19 mouse cellular contexts compared by ENCODE assay signal in genomic region chr1:194808681-194809080, GRCm38 (mm10).
A peak's percentile ranks its signal among the peaks of the same experiment; 100 is the strongest.
DNase-seq lines count a peak whose midpoint lies in the region; ATAC-seq and TF ChIP-seq lines count a peak whose summit lies in the region.
"Had no signal": no experiment of that assay in that cellular context is flagged by ENCODE, and none has a peak within 500 bp of the region (broad histone marks: within the 10 kb centered on the region; RNA-seq: fewer than 3 reads in every experiment).

No protein-coding gene starts in this region.

- DNase-seq in heart, postnatal 25 days (ENCODE audit: low spot score) = no peak
- DNase-seq in kidney, postnatal 0 days (ENCODE audit: low spot score) = no peak
- no peak for DNase-seq in kidney, postnatal 10 days
- DNase-seq in lung, postnatal 0 days (ENCODE audit: low spot score) = no peak
- DNase-seq in gastrocnemius, adult 18-20 months (ENCODE audit: low spot score) = no peak
- DNase-seq: cerebellum, adult 9-10 months; forebrain, postnatal 0 days; liver, postnatal 0 days; right cerebral cortex, postnatal 25 days; thymus, postnatal 4 days had no signal

- H3K4me1 ChIP-seq in heart, embryonic 14.5 days (ENCODE audit: control insufficient read depth in 2 of 2, insufficient read depth in 2 of 2, low read length in 2 of 2) = 0 out of 4 replicates have a peak, but pooled peaks cover 0 to 4% of the 10 kb centered on the region in 2 experiments
- H3K4me1 ChIP-seq in kidney, postnatal 0 days (replicated peaks; ENCODE audit: insufficient read depth, low read length) = no peaks in the 10 kb centered on the region
- no peaks in the 10 kb centered on the region for H3K4me1 ChIP-seq in lung, postnatal 0 days (ENCODE audit: insufficient read depth, low read depth, low read length)
- 0 out of 2 replicates have a peak, but pooled peaks cover 4% of the 10 kb centered on the region for H3K4me1 ChIP-seq in stomach, embryonic 15.5 days
- H3K4me1 ChIP-seq: hindbrain, embryonic 12.5 days; midbrain, embryonic 10.5 days; neural tube, embryonic 13.5 days had no signal

- H3K4me2 ChIP-seq in heart, embryonic 14.5 days (ENCODE audit: low read length) = no peak overlapping the region
- H3K4me2 ChIP-seq in kidney, postnatal 0 days (ENCODE audit: low read length) = no peak overlapping the region
- H3K4me2 ChIP-seq in lung, postnatal 0 days (replicated peaks; ENCODE audit: low read depth, low read length) = no peak overlapping the region
- no peak overlapping the region for H3K4me2 ChIP-seq in stomach, embryonic 15.5 days
- H3K4me2 ChIP-seq: embryonic facial prominence, embryonic 13.5 days; hindbrain, embryonic 12.5 days; neural tube, embryonic 13.5 days had no signal

- H3K4me3 ChIP-seq in heart, embryonic 14.5 days (ENCODE audit: control insufficient read depth in 1 of 2, insufficient read depth in 1 of 2, low read depth in 1 of 2, low read length in 2 of 2) = no peak overlapping the region
- H3K4me3 ChIP-seq in kidney, postnatal 0 days (replicated peaks; ENCODE audit: low read depth, low read length) = no peak overlapping the region
- no peak overlapping the region for H3K4me3 ChIP-seq in lung, postnatal 0 days (ENCODE audit: low read depth, low read length)
- H3K4me3 ChIP-seq in stomach, embryonic 15.5 days (replicated peaks) = no peak overlapping the region
- H3K4me3 ChIP-seq: embryonic facial prominence, embryonic 13.5 days; hindbrain, embryonic 12.5 days; midbrain, embryonic 10.5 days; neural tube, embryonic 13.5 days had no signal

- no peak for ATAC-seq in heart, embryonic 14.5 days (ENCODE audit: insufficient number of reproducible peaks, insufficient read depth, low FRiP score, low read depth)
- no peak for ATAC-seq in kidney, postnatal 0 days (replicated peaks; ENCODE audit: low FRiP score, low read depth)
- peak; percentile 80 for ATAC-seq in lung, postnatal 0 days
- peak; percentile 22; the same call in 1 of the 2 replicates for ATAC-seq in stomach, embryonic 15.5 days (ENCODE audit: insufficient read depth, low FRiP score, low read depth)
- ATAC-seq: activated CD4-positive, CD25-positive, alpha-beta regulatory T cell, adult 4 months; inflammation-experienced regulatory T-cells, adult 6 months; liver, postnatal 0 days; Patski had no signal

- intact Hi-C loops in heart, postnatal 25 days (cut with DNase I) = no loop called here

- H3K36me3 ChIP-seq in heart, embryonic 14.5 days (ENCODE audit: control insufficient read depth, insufficient read depth, low read length) = peaks cover 84% of the 10 kb centered on the region
- H3K36me3 ChIP-seq in kidney, postnatal 0 days (ENCODE audit: insufficient read depth, low read length) = 0 out of 2 replicates have a peak, but pooled peaks cover 5% of the 10 kb centered on the region
- H3K36me3 ChIP-seq in lung, postnatal 0 days (ENCODE audit: insufficient read depth, low read length) = peaks cover 18% of the 10 kb centered on the region; the same call in 1 of the 2 replicates
- H3K36me3 ChIP-seq in stomach, embryonic 15.5 days = no peaks in the 10 kb centered on the region

- H3K9me3 ChIP-seq in heart, embryonic 14.5 days (ENCODE audit: control insufficient read depth, low read length) = no peaks in the 10 kb centered on the region
- no peaks in the 10 kb centered on the region for H3K9me3 ChIP-seq in kidney, postnatal 0 days (replicated peaks; ENCODE audit: low read length)
- no peaks in the 10 kb centered on the region for H3K9me3 ChIP-seq in lung, postnatal 0 days (ENCODE audit: low read length)
- no peaks in the 10 kb centered on the region for H3K9me3 ChIP-seq in stomach, embryonic 15.5 days
- H3K9me3 ChIP-seq: embryonic facial prominence, embryonic 13.5 days; hindbrain, embryonic 12.5 days; midbrain, embryonic 10.5 days; neural tube, embryonic 13.5 days had no signal

- no peak; the same call in 1 of the 2 replicates for TF ChIP-seq EP300 in lung, postnatal 0 days (IDR thresholded peaks at IDR 0.05)

- no peak for TF ChIP-seq CTCF in kidney, postnatal 0 days (IDR thresholded peaks at IDR 0.05; ENCODE audit: low read depth)
- no peak for TF ChIP-seq CTCF in lung, postnatal 0 days (IDR thresholded peaks at IDR 0.05)

- peak overlapping the region; percentile 2 to 33; a peak in 1 of 4 replicates for H3K27ac ChIP-seq in heart, embryonic 14.5 days (replicated peaks in 1 of 2; ENCODE audit: control insufficient read depth in 1 of 2, insufficient read depth in 1 of 2, low read depth in 2 of 2, low read length in 2 of 2)
- H3K27ac ChIP-seq in kidney, postnatal 0 days = peak overlapping the region; percentile 36; the same call in 1 of the 2 replicates
- peak overlapping the region; percentile 66 for H3K27ac ChIP-seq in lung, postnatal 0 days (ENCODE audit: low read length)
- H3K27ac ChIP-seq in stomach, embryonic 15.5 days = peak overlapping the region; percentile 44; the same call in 1 of the 2 replicates
- H3K27ac ChIP-seq: embryonic facial prominence, embryonic 13.5 days; hindbrain, embryonic 12.5 days; midbrain, embryonic 10.5 days; neural tube, embryonic 13.5 days had no signal

- no peaks in the 10 kb centered on the region for H3K27me3 ChIP-seq in heart, embryonic 14.5 days (ENCODE audit: control insufficient read depth, insufficient read depth, low read length)
- no peaks in the 10 kb centered on the region for H3K27me3 ChIP-seq in kidney, postnatal 0 days (ENCODE audit: insufficient read depth, low read length)
- H3K27me3 ChIP-seq in lung, postnatal 0 days (replicated peaks; ENCODE audit: insufficient read depth, low read length) = no peaks in the 10 kb centered on the region
- no peaks in the 10 kb centered on the region for H3K27me3 ChIP-seq in stomach, embryonic 15.5 days (replicated peaks)
- H3K27me3 ChIP-seq: embryonic facial prominence, embryonic 13.5 days; hindbrain, embryonic 12.5 days; neural tube, embryonic 13.5 days; Patski had no signal

- H3K9ac ChIP-seq in heart, embryonic 14.5 days (ENCODE audit: low read length) = no peak overlapping the region
- no peak overlapping the region for H3K9ac ChIP-seq in kidney, postnatal 0 days (ENCODE audit: low read depth, low read length)
- no peak overlapping the region for H3K9ac ChIP-seq in lung, postnatal 0 days (replicated peaks; ENCODE audit: low read depth)
- H3K9ac ChIP-seq in stomach, embryonic 15.5 days = no peak overlapping the region
- H3K9ac ChIP-seq: embryonic facial prominence, embryonic 13.5 days; forebrain, postnatal 0 days; hindbrain, embryonic 12.5 days; liver, postnatal 0 days; neural tube, embryonic 13.5 days had no signal

Comparison
In these comparisons a context has a peak if more than half of its experiments do, and no peak if none do; other contexts are left out.
1. ATAC-seq: peak in lung, postnatal 0 days (single experiment) and stomach, embryonic 15.5 days (single experiment); none in heart, embryonic 14.5 days (single experiment) and kidney, postnatal 0 days (single experiment).
2. Peak in every context shown above with its lines, with median percentiles within 50 percentile points of each other: H3K27ac ChIP-seq.